Mouse (Mus musculus) retina, embryonic 14.5 days (tissue): Measurements from ENCODE around the gene Tenm4.
"Not testable (repeated sequence)": the region's sequence is repeated elsewhere in the genome, so short reads cannot be mapped to it uniquely, and the experiment has no call there.

ENCODE experiments used
- DNase-seq: peaks from one replicate; pipeline ENCODE4 v3.0.0-alpha.2; 2015; ENCODE audit warnings: low spot score

The Tenm4 gene

GRCm38 (mm10) chr7:96902183-96902582 lies 731.1 kb downstream of the Tenm4 start:
- DNase-seq, result no peak

GRCm38 (mm10) chr7:96903088-96903985 lies 732.3 kb downstream of the Tenm4 start:
- DNase-seq, result no peak

GRCm38 (mm10) chr7:96904442-96904841 lies 733.4 kb downstream of the Tenm4 start:
- DNase-seq, result no peak

- no peak for DNase-seq
Observed at GRCm38 (mm10) chr7:96904936-96905335, 733.9 kb downstream of the Tenm4 start.

- DNase-seq, result no peak
Observed at GRCm38 (mm10) chr7:96905422-96905821, 734.4 kb downstream of the Tenm4 start.

- DNase-seq, result no peak
Observed at GRCm38 (mm10) chr7:96906216-96906615, 735.2 kb downstream of the Tenm4 start.

GRCm38 (mm10) chr7:96907971-96908680 lies 737.1 kb downstream of the Tenm4 start:
- DNase-seq, result no peak

- no peak for DNase-seq
Observed at GRCm38 (mm10) chr7:96909856-96910255, 738.8 kb downstream of the Tenm4 start.

- DNase-seq, result no peak
Observed at GRCm38 (mm10) chr7:96910310-96910960, 739.4 kb downstream of the Tenm4 start.

GRCm38 (mm10) chr7:96914031-96914430 lies 743.0 kb downstream of the Tenm4 start:
- peak; percentile 94 for DNase-seq

- peak; percentile 91 for DNase-seq
Observed at GRCm38 (mm10) chr7:96915452-96916105, 744.5 kb downstream of the Tenm4 start.

- DNase-seq, result no peak
Observed at GRCm38 (mm10) chr7:96920447-96921095, 749.5 kb downstream of the Tenm4 start.

- DNase-seq, result no peak
Observed at GRCm38 (mm10) chr7:96922927-96923326, 751.9 kb downstream of the Tenm4 start.

- DNase-seq, result no peak
Observed at GRCm38 (mm10) chr7:96943715-96944377, 772.8 kb downstream of the Tenm4 start.

- not testable (repeated sequence) for DNase-seq
Observed at GRCm38 (mm10) chr7:96946501-96946900, 775.5 kb downstream of the Tenm4 start.

- peak; percentile 96 for DNase-seq
Observed at GRCm38 (mm10) chr7:96951281-96952051, 780.4 kb downstream of the Tenm4 start, which contains the start of gene Nars2. Gene Nars2 (plus strand): TSS chr7:96951505.

- no peak for DNase-seq
Observed at GRCm38 (mm10) chr7:96952094-96952493, 781.0 kb downstream of the Tenm4 start.

- no peak for DNase-seq
Observed at GRCm38 (mm10) chr7:96959168-96959567, 788.1 kb downstream of the Tenm4 start.
